15 mouse cellular contexts compared by ENCODE assay signal in genomic region chr1:126432285-126432684, GRCm38 (mm10).
DNase-seq lines count a peak whose midpoint lies in the region; ATAC-seq and TF ChIP-seq lines count a peak whose summit lies in the region.
"Had no signal": no experiment of that assay in that cellular context is flagged by ENCODE, and none has a peak within 500 bp of the region (broad histone marks: within the 10 kb centered on the region; RNA-seq: fewer than 3 reads in every experiment).

No protein-coding gene starts in this region.

- no peak overlapping the region for H3K27ac ChIP-seq in hindbrain, postnatal 0 days
- no peak overlapping the region for H3K27ac ChIP-seq in hindbrain, embryonic 12.5 days
- H3K27ac ChIP-seq in midbrain, embryonic 14.5 days (replicated peaks; ENCODE audit: low read depth, low read length), result no peak overlapping the region
- H3K27ac ChIP-seq in midbrain, embryonic 10.5 days (replicated peaks), result no peak overlapping the region
- H3K27ac ChIP-seq in small intestine, adult 2 months (ENCODE audit: insufficient read depth, low read depth, low read length), result no peak overlapping the region
- H3K27ac ChIP-seq: embryonic facial prominence, embryonic 15.5 days; limb, embryonic 12.5 days; liver, embryonic 12.5 days; midbrain, embryonic 13.5 days; neural tube, embryonic 15.5 days had no signal

- TF ChIP-seq POLR2A in small intestine, adult 2 months (IDR thresholded peaks at IDR 0.05; ENCODE audit: low read depth, low read length), result no peak

- no peaks in the 10 kb centered on the region for H3K27me3 ChIP-seq in hindbrain, postnatal 0 days (ENCODE audit: insufficient read depth, low read length)
- H3K27me3 ChIP-seq in hindbrain, embryonic 12.5 days, result no peaks in the 10 kb centered on the region
- H3K27me3 ChIP-seq in midbrain, embryonic 14.5 days (ENCODE audit: control insufficient read depth, insufficient read depth, low read length), result no peaks in the 10 kb centered on the region
- no peaks in the 10 kb centered on the region for H3K27me3 ChIP-seq in midbrain, embryonic 10.5 days (ENCODE audit: low read depth, poor library complexity, severe bottlenecking)
- H3K27me3 ChIP-seq in small intestine, adult 2 months (ENCODE audit: control insufficient read depth, insufficient read depth, low read length), result no peaks in the 10 kb centered on the region
- H3K27me3 ChIP-seq: embryonic facial prominence, embryonic 15.5 days; limb, embryonic 12.5 days; liver, embryonic 12.5 days; midbrain, embryonic 13.5 days; neural tube, embryonic 15.5 days had no signal

- H3K36me3 ChIP-seq in hindbrain, postnatal 0 days (ENCODE audit: insufficient read depth, low read length), result no peaks in the 10 kb centered on the region
- no peaks in the 10 kb centered on the region for H3K36me3 ChIP-seq in hindbrain, embryonic 12.5 days
- no peaks in the 10 kb centered on the region for H3K36me3 ChIP-seq in midbrain, embryonic 14.5 days (ENCODE audit: control insufficient read depth, insufficient read depth, low read length)
- H3K36me3 ChIP-seq in midbrain, embryonic 10.5 days, result peaks cover 13% of the 10 kb centered on the region
- H3K36me3 ChIP-seq in small intestine, adult 2 months (ENCODE audit: control insufficient read depth, insufficient read depth, low read length), result no peaks in the 10 kb centered on the region
- H3K36me3 ChIP-seq: embryonic facial prominence, embryonic 15.5 days; G1E; hindbrain, embryonic 15.5 days; limb, embryonic 12.5 days; liver, embryonic 12.5 days; midbrain, embryonic 13.5 days; neural tube, embryonic 15.5 days had no signal

- no peak overlapping the region for H3K4me3 ChIP-seq in hindbrain, postnatal 0 days (ENCODE audit: low read length)
- no peak overlapping the region for H3K4me3 ChIP-seq in hindbrain, embryonic 12.5 days
- no peak overlapping the region for H3K4me3 ChIP-seq in midbrain, embryonic 14.5 days (replicated peaks; ENCODE audit: low read depth, low read length)
- no peak overlapping the region for H3K4me3 ChIP-seq in midbrain, embryonic 10.5 days
- H3K4me3 ChIP-seq in small intestine, adult 2 months (ENCODE audit: low read depth, low read length), result no peak overlapping the region
- H3K4me3 ChIP-seq: embryonic facial prominence, embryonic 15.5 days; hindbrain, embryonic 15.5 days; limb, embryonic 12.5 days; liver, embryonic 12.5 days; midbrain, embryonic 13.5 days; neural tube, embryonic 15.5 days had no signal

- no peaks in the 10 kb centered on the region for H3K9me3 ChIP-seq in hindbrain, postnatal 0 days (ENCODE audit: low read length)
- H3K9me3 ChIP-seq in hindbrain, embryonic 12.5 days (replicated peaks), result no peaks in the 10 kb centered on the region
- no peaks in the 10 kb centered on the region for H3K9me3 ChIP-seq in midbrain, embryonic 14.5 days (ENCODE audit: control insufficient read depth, low read length)
- H3K9me3 ChIP-seq in midbrain, embryonic 10.5 days (replicated peaks), result no peaks in the 10 kb centered on the region
- H3K9me3 ChIP-seq: embryonic facial prominence, embryonic 15.5 days; hindbrain, embryonic 15.5 days; limb, embryonic 12.5 days; liver, embryonic 12.5 days; midbrain, embryonic 13.5 days; neural tube, embryonic 15.5 days had no signal

- H3K9ac ChIP-seq in hindbrain, postnatal 0 days (replicated peaks; ENCODE audit: low read length), result no peak overlapping the region
- no peak overlapping the region for H3K9ac ChIP-seq in hindbrain, embryonic 12.5 days
- no peak overlapping the region for H3K9ac ChIP-seq in midbrain, embryonic 14.5 days (replicated peaks; ENCODE audit: low read length)
- H3K9ac ChIP-seq: embryonic facial prominence, embryonic 15.5 days; hindbrain, embryonic 15.5 days; limb, embryonic 12.5 days; liver, embryonic 12.5 days; midbrain, embryonic 13.5 days; neural tube, embryonic 15.5 days had no signal

- TF ChIP-seq CTCF in hindbrain, postnatal 0 days (IDR thresholded peaks at IDR 0.05; ENCODE audit: low read depth), result peak; percentile 55
- TF ChIP-seq CTCF in small intestine, adult 2 months (IDR thresholded peaks at IDR 0.05; ENCODE audit: extremely low read depth, insufficient read length, insufficient replicate concordance, low read depth, low read length), result peak; percentile 13; the same call in 1 of the 2 replicates

- no peak for ATAC-seq in hindbrain, postnatal 0 days
- ATAC-seq in hindbrain, embryonic 12.5 days (ENCODE audit: low FRiP score), result no peak
- no peak for ATAC-seq in midbrain, embryonic 14.5 days (ENCODE audit: low FRiP score, low TSS enrichment)
- ATAC-seq in erythroblast, adult 5-6 weeks (replicated peaks; ENCODE audit: low FRiP score, poor library complexity, severe bottlenecking), result no peak
- ATAC-seq: liver, embryonic 12.5 days had no signal

- no peaks in the 10 kb centered on the region for H3K4me1 ChIP-seq in hindbrain, postnatal 0 days (ENCODE audit: insufficient read depth, low read length)
- H3K4me1 ChIP-seq in hindbrain, embryonic 12.5 days, result peaks cover 5% of the 10 kb centered on the region; the same call in 1 of the 2 replicates
- no peaks in the 10 kb centered on the region for H3K4me1 ChIP-seq in midbrain, embryonic 14.5 days (ENCODE audit: control insufficient read depth, insufficient read depth, low read length)
- H3K4me1 ChIP-seq in midbrain, embryonic 10.5 days, result no peaks in the 10 kb centered on the region
- no peaks in the 10 kb centered on the region for H3K4me1 ChIP-seq in small intestine, adult 2 months (ENCODE audit: control insufficient read depth, insufficient read depth, insufficient read length, low read length)
- H3K4me1 ChIP-seq: limb, embryonic 12.5 days; liver, embryonic 12.5 days; midbrain, embryonic 13.5 days had no signal

- WGBS in hindbrain, postnatal 0 days, result 86% methylated on average over 4 of the region's 4 CpGs
- 85% methylated on average over 4 of the region's 4 CpGs for WGBS in hindbrain, embryonic 12.5 days
- 92% methylated on average over 4 of the region's 4 CpGs for WGBS in midbrain, embryonic 14.5 days
- WGBS in midbrain, embryonic 10.5 days, result 83% methylated on average over 4 of the region's 4 CpGs
- WGBS in small intestine, adult 2 months, result 88% methylated on average over 4 of the region's 4 CpGs

- peak; percentile 46 for DNase-seq in hindbrain, postnatal 0 days (ENCODE audit: low spot score)
- DNase-seq in midbrain, embryonic 14.5 days, result peak; percentile 26
- no peak for DNase-seq in midbrain, embryonic 10.5 days (ENCODE audit: low spot score)
- peak; percentile 30 for DNase-seq in R1 (ENCODE audit: low read depth, low spot score)
- DNase-seq in cerebellum, adult 11-12 months, result no peak

- H3K4me2 ChIP-seq in hindbrain, postnatal 0 days (ENCODE audit: low read depth, low read length), result no peak overlapping the region
- no peak overlapping the region for H3K4me2 ChIP-seq in hindbrain, embryonic 12.5 days (replicated peaks)
- no peak overlapping the region for H3K4me2 ChIP-seq in midbrain, embryonic 14.5 days (ENCODE audit: low read length)
- H3K4me2 ChIP-seq: embryonic facial prominence, embryonic 15.5 days; limb, embryonic 12.5 days; liver, embryonic 12.5 days; midbrain, embryonic 13.5 days had no signal

Comparison
In these comparisons a context has a peak if more than half of its experiments do, and no peak if none do; other contexts are left out.
1. DNase-seq: peak in hindbrain, postnatal 0 days (single experiment), midbrain, embryonic 14.5 days (single experiment) and R1 (single experiment); none in midbrain, embryonic 10.5 days (single experiment) and cerebellum, adult 11-12 months (single experiment).